Mouse (Mus musculus) C2C12 (cell line): ENCODE results near the gene Plekha5.

Experiments used
- CTCF ChIP-seq: IDR thresholded peaks from one replicate; pipeline ENCODE4 v1.5.1; 2011; ENCODE audit not compliant: control insufficient read depth, insufficient read depth, insufficient read length
- MAX ChIP-seq: IDR thresholded peaks from one replicate; pipeline ENCODE4 v1.6.1; 2011; ENCODE audit warnings: mild to moderate bottlenecking, control low read depth
- MYOD1 ChIP-seq: IDR thresholded peaks from one replicate; pipeline ENCODE4 v1.6.1; 2011; ENCODE audit warnings: low read depth; ENCODE audit not compliant: control insufficient read depth, insufficient read length
- MYOG ChIP-seq: IDR thresholded peaks from one replicate; pipeline ENCODE4 v1.6.1; 2011; ENCODE audit not compliant: control insufficient read depth, insufficient read length; ENCODE audit errors: extremely low read depth
- USF1 ChIP-seq: IDR thresholded peaks from one replicate; pipeline ENCODE4 v1.6.1; 2011; ENCODE audit warnings: low read depth, mild to moderate bottlenecking, control low read depth, moderate library complexity

- no peak for TF ChIP-seq CTCF
- no peak for TF ChIP-seq MYOG
- no peak for TF ChIP-seq MAX
- TF ChIP-seq USF1 = no peak
- TF ChIP-seq MYOD1 = no peak
These were observed 68.2 kb downstream of the Plekha5 start for GRCm38 (mm10) chr6:140492043-140492442.
